Comparison of ENCODE assay signal across 21 mouse cellular contexts in the genomic region with DNA sequence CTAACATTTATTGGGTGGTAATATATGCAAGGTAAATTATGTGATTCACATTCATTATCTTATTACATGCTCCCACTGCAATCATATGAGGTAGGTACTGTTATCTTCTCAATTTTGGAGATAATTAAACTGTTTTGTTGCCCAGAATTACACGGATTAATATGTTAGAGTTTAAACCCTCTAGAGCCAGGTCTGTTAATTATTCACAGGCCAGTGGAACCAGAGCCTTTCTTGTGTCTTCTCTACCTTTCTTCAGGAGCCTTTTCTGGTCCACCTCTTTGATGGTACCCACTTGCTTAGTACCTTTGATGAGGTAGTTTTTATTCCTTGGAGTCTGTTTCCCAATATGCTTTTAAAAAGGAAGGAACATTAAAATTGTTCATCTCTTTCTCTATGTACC.
DNase-seq lines count a peak whose midpoint lies in the region; ATAC-seq and TF ChIP-seq lines count a peak whose summit lies in the region.
"Had no signal": no experiment of that assay in that cellular context is flagged by ENCODE, and none has a peak within 500 bp of the region (broad histone marks: within the 10 kb centered on the region; RNA-seq: fewer than 3 reads in every experiment).

No protein-coding gene starts in this region.

- H3K4me1 ChIP-seq in kidney, adult 2 months (ENCODE audit: control insufficient read depth, insufficient read depth, low read length): no peaks in the 10 kb centered on the region; the same call in 1 of the 2 replicates
- no peaks in the 10 kb centered on the region for H3K4me1 ChIP-seq in kidney, embryonic 16.5 days (ENCODE audit: insufficient read depth, low read length)

- no peak overlapping the region for H3K4me3 ChIP-seq in kidney, adult 2 months (ENCODE audit: insufficient read depth, low read depth, low read length)
- no peak overlapping the region for H3K4me3 ChIP-seq in kidney, embryonic 16.5 days (ENCODE audit: low read length)

- no peaks in the 10 kb centered on the region for H3K36me3 ChIP-seq in kidney, adult 2 months (ENCODE audit: control insufficient read depth, insufficient read depth, low read length)
- no peaks in the 10 kb centered on the region for H3K36me3 ChIP-seq in kidney, embryonic 16.5 days (ENCODE audit: insufficient read depth, low read length)
- H3K36me3 ChIP-seq: G1E had no signal

- TF ChIP-seq CTCF in kidney, adult 2 months (conservative IDR thresholded peaks at IDR 0.05; ENCODE audit: insufficient read depth, insufficient read length, low read depth, low read length): no peak

- TF ChIP-seq POLR2A in kidney, adult 2 months (IDR thresholded peaks at IDR 0.05; ENCODE audit: low read depth, low read length): no peak

- no peak overlapping the region for H3K27ac ChIP-seq in kidney, adult 2 months (ENCODE audit: insufficient read depth, low read depth, low read length)
- H3K27ac ChIP-seq in kidney, embryonic 16.5 days (ENCODE audit: low read length): no peak overlapping the region

- ATAC-seq in kidney, embryonic 16.5 days (ENCODE audit: low FRiP score, low TSS enrichment): no peak
- ATAC-seq: activated CD4-positive, CD25-positive, alpha-beta regulatory T cell, adult 4 months; CD4-positive, CD25-positive, alpha-beta regulatory T cell, adult 4 months; Patski had no signal

- peak; percentile 67 for DNase-seq in kidney, adult 2 months
- DNase-seq in kidney, postnatal 25 days: no peak
- DNase-seq in kidney, adult 9 months: peak; percentile 67
- peak; percentile 11 to 27 for DNase-seq in kidney, postnatal 36 days
- DNase-seq in kidney, adult 18-20 months: no peak
- DNase-seq: adrenal gland, adult 2 months; adrenal gland, adult 8-10 months; adrenal gland, postnatal 10 days; adrenal gland, postnatal 14 days; adrenal gland, postnatal 25 days; adrenal gland, postnatal 36 days; B cell, adult 2 months; cerebellum, adult 11 months; cerebellum, adult 11-12 months; cerebellum, adult 18-20 months had no signal

- H3K27me3 ChIP-seq in kidney, adult 2 months (replicated peaks; ENCODE audit: control insufficient read depth, insufficient read depth, low read length): no peaks in the 10 kb centered on the region
- H3K27me3 ChIP-seq in kidney, embryonic 16.5 days (ENCODE audit: insufficient read depth, low read length): no peaks in the 10 kb centered on the region
- H3K27me3 ChIP-seq: CH12.LX, Patski had no signal

- H3K9ac ChIP-seq in kidney, embryonic 16.5 days (replicated peaks; ENCODE audit: low read length): no peak overlapping the region

- no peak overlapping the region for H3K4me2 ChIP-seq in kidney, embryonic 16.5 days (replicated peaks; ENCODE audit: low read depth, low read length)

- H3K9me3 ChIP-seq in kidney, embryonic 16.5 days (ENCODE audit: low read length): no peaks in the 10 kb centered on the region
- H3K9me3 ChIP-seq: G1E had no signal

- 29% methylated on average over 1 of the region's 1 CpGs for WGBS in kidney, adult 2 months
- WGBS in kidney, embryonic 16.5 days: 41% methylated on average over 1 of the region's 1 CpGs

Comparison
In these comparisons a context has a peak if more than half of its experiments do, and no peak if none do; other contexts are left out.
1. DNase-seq: peak in kidney, adult 2 months (single experiment), kidney, adult 9 months (single experiment) and kidney, postnatal 36 days (2 of 2); none in kidney, postnatal 25 days (0 of 2) and kidney, adult 18-20 months (single experiment).